Mouse (Mus musculus) hematopoietic stem cell, adult 5-6 weeks (primary cell): ENCODE measurements around the gene Zfp93. TPM values are rescaled to one million over a fixed set of nuclear protein-coding genes. Genes with fewer than 3 reads are reported as not detected.
"Not testable (repeated sequence)": the region's sequence is repeated elsewhere in the genome, so short reads cannot be mapped to it uniquely, and the experiment has no call there.

Experiments
- ATAC-seq, 2 experiments: fragments of 125-278 bp in 1 of 2; replicated peaks in 1 of 2; 2 replicates each; pipeline ENCODE4 v1.8.0; 2016 to 2017; ENCODE audit warnings: inconsistent platforms in 2 of 2, mild to moderate bottlenecking in 2 of 2, moderate number of reproducible peaks in 2 of 2, low read depth in 1 of 2, moderate TSS enrichment in 1 of 2; ENCODE audit not compliant: low FRiP score in 2 of 2, poor library complexity in 2 of 2, severe bottlenecking in 2 of 2, insufficient read depth in 1 of 2, low TSS enrichment in 1 of 2
- total RNA-seq: library from RNA; stranded (forward); fragments of 172-1452, 232-1000 nt; gene quantifications from 2 replicates; pipeline ENCODE4 v1.2.3, GENCODE M21; 2017

The Zfp93 gene
- total RNA-seq: 5.1 and 9.1 TPM in 2 replicates

DNA sequence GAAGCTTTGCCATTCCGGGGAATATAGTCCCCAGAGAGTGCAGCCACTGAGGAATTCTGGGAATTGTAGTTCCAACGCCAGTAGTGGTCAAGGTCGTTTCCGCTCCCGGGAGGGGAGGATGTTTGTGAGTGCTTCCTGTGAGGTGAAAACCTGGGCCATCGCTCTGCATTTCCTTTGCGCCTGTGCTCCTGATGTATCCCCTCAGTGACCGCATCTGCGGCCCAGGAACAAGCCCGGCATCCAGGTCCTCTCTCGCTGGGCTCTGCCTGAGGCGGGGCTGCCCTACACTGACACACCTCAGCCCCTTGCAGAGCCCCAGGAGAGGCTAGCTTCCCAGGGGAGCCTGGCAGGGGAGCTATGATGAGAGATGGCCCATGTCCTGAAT is at the start of gene Zfp93:
Gene Zfp93, plus strand, starts transcription at position 133 of the 385 bp plus-strand sequence.
- peak; percentile 93 to 94 for ATAC-seq

DNA sequence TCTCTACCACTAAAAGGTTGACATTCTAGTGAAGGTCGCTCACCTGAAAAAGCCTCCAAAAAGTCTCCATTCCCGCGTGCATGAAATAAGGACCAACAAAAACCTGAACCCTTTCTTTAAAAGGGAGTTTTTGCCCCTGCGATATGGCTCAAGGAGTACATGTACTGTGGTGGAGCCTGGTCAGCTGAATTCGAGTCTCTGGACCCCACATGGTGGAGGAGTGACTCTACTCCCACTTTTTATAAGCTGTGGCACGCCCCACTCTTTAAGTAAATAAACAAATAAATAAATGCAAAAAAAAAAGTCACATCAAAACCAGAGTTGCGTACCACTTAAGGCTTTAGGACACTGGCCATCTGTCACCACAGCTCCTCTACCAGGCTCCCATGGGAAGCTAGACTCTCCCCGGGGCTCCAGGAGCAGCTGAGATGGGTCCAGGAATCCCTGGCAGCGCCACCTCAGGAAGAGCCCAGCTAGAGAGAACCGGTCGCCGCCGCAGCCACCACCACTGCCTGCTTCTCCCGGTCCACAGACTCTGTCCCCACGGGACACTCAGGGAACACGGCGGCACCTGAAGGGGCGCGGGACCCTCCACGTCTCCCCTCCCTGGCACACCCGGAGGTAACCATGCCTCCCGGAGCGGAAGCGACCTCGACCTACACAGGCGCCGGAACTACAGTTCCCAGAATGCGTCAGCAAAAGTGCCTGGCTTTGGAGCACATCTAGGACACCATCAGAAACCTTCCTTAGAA is 33.0 kb upstream of the Zfp93 start, which contains the start of gene Zfp109:
Gene Zfp109, minus strand, starts transcription at position 521 of the 752 bp plus-strand sequence.
- peak; percentile 88 to 92 for ATAC-seq

- peak in 1 of 2 experiments; percentile 19; a peak in 1 of 4 replicates for ATAC-seq
Observed at GRCm38 (mm10) chr7:24253779-24254615, 16.2 kb upstream of the Zfp93 start.

- peak; percentile 92 to 96 for ATAC-seq
Observed at GRCm38 (mm10) chr7:24254633-24255474, 15.4 kb upstream of the Zfp93 start, which contains the start of gene Zfp108. Gene Zfp108 (plus strand): TSS chr7:24254794.

GRCm38 (mm10) chr7:24259306-24259999 is 10.8 kb upstream of the Zfp93 start:
- ATAC-seq: no peak

GRCm38 (mm10) chr7:24260000-24260312 is 10.3 kb upstream of the Zfp93 start:
- ATAC-seq: no peak

- ATAC-seq: no peak
Observed at GRCm38 (mm10) chr7:24268176-24269155, 1.8 kb upstream of the Zfp93 start.

DNA sequence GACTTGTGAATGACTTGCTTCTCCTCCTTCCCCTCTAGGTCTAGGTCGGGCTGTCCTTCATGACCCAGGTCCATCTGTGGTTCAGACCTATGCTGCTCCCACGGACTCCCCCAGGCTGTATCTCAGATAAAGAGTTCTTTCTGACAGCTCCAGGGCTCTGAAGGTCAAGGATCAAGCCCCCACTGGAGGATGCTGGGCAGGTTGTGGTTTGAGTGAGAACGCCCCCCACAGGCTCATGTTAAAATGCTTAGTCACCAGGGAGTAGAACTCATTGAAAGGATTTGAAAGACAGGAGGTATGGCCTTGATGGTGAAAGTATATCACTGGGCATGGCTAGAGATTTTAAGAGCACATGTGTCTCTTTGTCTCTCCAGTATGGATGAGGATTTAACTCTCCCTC is 964 bp upstream of the Zfp93 start:
- no peak for ATAC-seq

- no peak for ATAC-seq
Observed at GRCm38 (mm10) chr7:24269667-24270287, 443 bp upstream of the Zfp93 start.

DNA sequence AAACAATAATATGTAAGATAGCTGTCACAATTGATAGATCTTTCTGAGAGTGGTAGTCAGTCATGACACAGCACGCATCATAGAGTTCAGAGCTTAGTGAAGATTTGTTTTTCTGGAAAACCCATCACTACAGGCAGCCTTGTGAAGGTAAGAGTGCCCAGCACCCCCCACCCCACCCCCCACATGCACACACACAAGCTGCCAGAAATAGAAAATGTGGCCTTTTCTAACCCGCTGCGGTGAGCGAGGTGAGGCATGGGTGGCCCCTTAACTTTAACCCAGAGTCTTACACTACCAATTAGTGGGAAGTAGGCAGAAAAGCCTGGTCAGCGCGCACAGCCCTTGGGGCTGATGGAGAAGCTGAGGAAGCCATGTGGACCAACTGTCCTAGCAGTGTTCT is 971 bp downstream of the Zfp93 start:
- no peak for ATAC-seq

DNA sequence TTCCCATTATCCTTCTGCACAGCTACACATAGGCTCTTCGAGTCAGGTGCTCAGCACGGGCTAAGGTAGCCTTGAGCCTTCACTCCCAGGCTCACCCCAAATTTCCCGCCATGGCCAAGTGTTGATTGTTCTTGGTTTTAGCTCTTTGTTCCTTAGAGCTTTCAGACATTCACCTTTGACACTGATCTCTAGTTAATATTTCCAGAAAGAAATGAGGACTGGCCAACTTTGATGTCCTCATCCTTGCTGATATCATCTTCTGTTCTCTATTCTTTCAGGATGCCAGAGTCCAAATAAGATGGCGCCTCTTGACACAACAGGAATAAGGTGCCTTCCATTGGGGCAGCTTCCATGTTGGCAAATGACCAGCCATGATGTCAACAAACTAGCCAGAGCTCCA is 4.2 kb downstream of the Zfp93 start:
- ATAC-seq: no peak

- not testable (repeated sequence) for ATAC-seq
Observed at GRCm38 (mm10) chr7:24278771-24279170, 8.6 kb downstream of the Zfp93 start.

DNA sequence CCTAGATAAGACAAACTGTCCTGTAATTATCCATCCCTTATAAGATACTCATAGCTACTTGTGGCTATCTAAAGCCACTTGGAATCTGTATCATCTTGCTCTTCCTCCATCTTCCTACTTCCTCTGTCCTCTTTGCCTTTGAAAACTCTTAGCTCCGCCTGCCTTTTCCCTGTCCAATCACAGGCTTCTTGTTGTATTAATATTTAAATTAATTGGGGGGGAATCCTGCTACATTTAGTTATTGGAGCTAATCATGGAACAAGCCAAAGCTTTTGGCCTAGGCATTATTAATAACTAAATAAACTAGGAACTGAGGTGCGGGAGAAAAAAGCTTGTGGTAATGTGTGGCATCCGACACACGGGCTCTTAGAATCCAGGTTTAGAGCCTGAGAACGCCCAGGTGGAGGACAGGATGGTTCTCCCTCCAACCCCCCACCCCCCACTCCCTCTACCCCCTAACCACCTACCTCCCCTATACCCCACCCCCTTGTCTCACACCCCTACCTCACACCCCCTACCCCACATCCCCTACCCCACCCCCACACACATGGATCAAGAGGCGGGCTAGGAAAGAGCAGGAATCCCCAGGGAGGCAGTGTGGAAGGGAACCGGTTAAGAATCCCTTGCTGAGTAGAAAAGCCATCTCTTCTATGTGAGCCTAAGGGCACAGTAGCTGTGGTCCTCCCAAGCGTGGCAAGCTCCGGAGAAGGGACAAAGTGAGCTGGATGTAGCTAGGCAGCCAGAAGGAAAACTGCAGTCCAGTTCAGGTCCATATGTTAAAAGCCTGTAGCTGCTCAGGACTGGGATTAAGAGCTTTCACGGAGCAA is 10.0 kb downstream of the Zfp93 start:
- ATAC-seq: no peak

- no peak for ATAC-seq
Observed at GRCm38 (mm10) chr7:24280858-24281145, 10.6 kb downstream of the Zfp93 start.

DNA sequence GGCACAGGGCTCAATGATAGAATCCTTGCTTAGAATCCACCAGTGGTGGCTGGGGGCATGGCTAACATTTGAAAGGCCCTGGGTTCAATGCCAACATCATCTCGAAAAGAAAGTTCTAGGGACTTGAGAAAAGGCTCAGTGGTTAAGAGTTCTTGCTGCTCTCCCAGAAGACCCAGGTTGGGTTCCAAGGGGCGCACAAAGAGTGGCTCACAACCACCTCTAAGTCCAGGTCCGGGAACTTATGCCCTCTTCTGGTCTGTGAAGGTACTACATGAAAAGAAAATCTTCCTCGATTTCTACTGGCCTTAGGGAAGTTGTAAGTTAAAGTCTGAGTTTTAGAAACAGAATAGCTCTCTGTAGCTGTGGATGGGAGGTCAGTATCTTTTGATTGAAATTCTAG is 15.9 kb downstream of the Zfp93 start:
- ATAC-seq: no peak
